Mouse (Mus musculus): ENCODE results near the gene Tmeff1.

DNA sequence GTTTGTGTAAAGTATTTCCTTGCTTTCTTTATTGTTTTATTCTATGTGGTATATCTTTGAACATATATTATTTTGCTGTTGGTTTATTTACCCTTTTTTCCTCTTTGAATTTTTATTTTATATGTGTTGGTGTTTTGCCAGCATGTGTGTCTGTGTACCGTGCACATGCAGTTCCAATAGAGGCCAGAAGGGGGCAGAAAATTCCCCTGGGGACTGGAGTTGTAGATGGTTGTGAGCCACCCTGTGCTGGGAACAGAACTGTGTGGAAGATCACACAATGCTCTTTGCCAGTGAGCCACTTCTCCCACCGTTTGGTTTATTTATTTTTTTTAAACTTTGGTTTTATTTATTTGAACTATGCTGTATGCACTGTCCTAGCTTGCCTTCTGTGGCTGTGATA lies 49.1 kb downstream of the Tmeff1 start:
- TF ChIP-seq CTCF (IDR thresholded peaks at IDR 0.05; ENCODE audit: borderline replicate concordance, control insufficient read depth, extremely low read depth, insufficient read depth, low read length, poor library complexity) (no peak), POLR2A (IDR thresholded peaks at IDR 0.05; ENCODE audit: control insufficient read depth, extremely low read depth, insufficient read depth, low read length, poor library complexity) (no peak)

Data from thymus, adult 2 months (tissue).